Comparison of ENCODE assay signal across 8 mouse cellular contexts in the genomic region with DNA sequence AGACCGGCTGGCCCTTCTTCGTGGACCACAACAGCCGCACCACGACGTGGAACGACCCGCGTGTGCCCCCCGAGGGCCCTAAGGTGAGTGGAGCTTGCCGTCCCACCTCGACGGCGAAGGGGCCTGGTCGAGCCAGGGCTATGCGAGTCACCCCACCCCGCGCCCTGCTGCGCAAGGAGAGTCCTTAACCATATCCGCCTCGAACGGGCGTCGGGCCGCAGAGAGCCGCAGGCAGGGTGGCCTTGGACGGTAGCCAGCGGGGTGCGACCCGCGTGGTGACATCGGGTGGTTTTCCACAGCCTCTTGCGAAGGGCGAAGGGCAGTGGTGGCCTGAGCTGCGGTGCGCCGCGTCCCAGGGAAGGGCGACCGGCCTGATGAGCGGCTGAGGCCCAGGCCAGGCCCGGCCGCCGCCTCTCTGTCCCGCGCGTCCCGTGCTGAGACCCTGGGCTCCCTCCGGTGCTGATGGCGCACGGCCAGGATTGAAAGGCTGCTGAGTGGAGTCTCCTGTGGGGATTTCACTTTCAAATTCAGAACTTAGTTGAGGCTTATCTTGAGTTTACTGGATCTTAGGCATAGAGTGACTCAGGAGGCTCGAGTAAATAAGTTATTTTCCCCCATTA. TPM values are rescaled to one million over a fixed set of nuclear protein-coding genes. Genes with fewer than 3 reads are reported as not detected.
DNase-seq lines count a peak whose midpoint lies in the region; ATAC-seq and TF ChIP-seq lines count a peak whose summit lies in the region.

No protein-coding gene starts in this region.

- H3K4me1 ChIP-seq in intestine, postnatal 0 days (replicated peaks; ENCODE audit: control insufficient read depth, insufficient read depth, low read length), result no peaks in the 10 kb centered on the region
- H3K4me1 ChIP-seq in liver, embryonic 16.5 days (ENCODE audit: control insufficient read depth, low read depth, low read length), result peaks cover 26% of the 10 kb centered on the region

- H3K4me3 ChIP-seq in intestine, postnatal 0 days (ENCODE audit: low read depth, low read length), result peak overlapping the region; percentile 56
- peak overlapping the region; percentile 77 for H3K4me3 ChIP-seq in liver, embryonic 16.5 days (ENCODE audit: low read depth, low read length)

- no peaks in the 10 kb centered on the region for H3K27me3 ChIP-seq in intestine, postnatal 0 days (replicated peaks; ENCODE audit: control insufficient read depth, insufficient read depth, low read length)
- no peaks in the 10 kb centered on the region for H3K27me3 ChIP-seq in liver, embryonic 16.5 days (ENCODE audit: control insufficient read depth, insufficient read depth, low read depth, low read length)

- WGBS in intestine, postnatal 0 days, result 3% methylated on average over 51 of the region's 51 CpGs
- under 1% methylated on average over 51 of the region's 51 CpGs for WGBS in liver, embryonic 16.5 days (ENCODE audit: insufficient replicate concordance)

- peak overlapping the region; percentile 86 for H3K27ac ChIP-seq in intestine, postnatal 0 days (ENCODE audit: low read depth, low read length)
- peak overlapping the region; percentile 92 for H3K27ac ChIP-seq in liver, embryonic 16.5 days (ENCODE audit: low read length)

- ATAC-seq in activated CD4-positive, CD25-positive, alpha-beta regulatory T cell, adult 4 months, result peak; percentile 57
- peak; percentile 51 for ATAC-seq in intestine, postnatal 0 days
- peak; percentile 67 for ATAC-seq in liver, embryonic 16.5 days (ENCODE audit: low read depth)

- peak overlapping the region; percentile 79 for H3K4me2 ChIP-seq in intestine, postnatal 0 days (replicated peaks; ENCODE audit: low read depth)
- H3K4me2 ChIP-seq in liver, embryonic 16.5 days (ENCODE audit: low read depth, low read length), result peak overlapping the region; percentile 100

- peak overlapping the region; percentile 68 for H3K9ac ChIP-seq in intestine, postnatal 0 days (ENCODE audit: low read depth, low read length)
- H3K9ac ChIP-seq in liver, embryonic 16.5 days (ENCODE audit: low read depth, low read length), result peak overlapping the region; percentile 86

- DNase-seq in 3T3-L1 (ENCODE audit: low read depth, low spot score), result peak; percentile 55
- peak; percentile 63 for DNase-seq in embryo, embryonic 10.5 days (ENCODE audit: low spot score)
- peak; percentile 87 to 90 for DNase-seq in heart, adult 18-20 months
- DNase-seq in natural killer cell, adult 2 months (ENCODE audit: low spot score in 2 of 2), result peak; percentile 69 to 76
- peak; percentile 57 for DNase-seq in testis, postnatal 14 days (ENCODE audit: low spot score)

- no peaks in the 10 kb centered on the region for H3K36me3 ChIP-seq in intestine, postnatal 0 days (ENCODE audit: control insufficient read depth, insufficient read depth)
- no peaks in the 10 kb centered on the region for H3K36me3 ChIP-seq in liver, embryonic 16.5 days (ENCODE audit: control insufficient read depth, insufficient read depth)

- no peaks in the 10 kb centered on the region for H3K9me3 ChIP-seq in intestine, postnatal 0 days (ENCODE audit: control insufficient read depth)
- H3K9me3 ChIP-seq in liver, embryonic 16.5 days (replicated peaks; ENCODE audit: control insufficient read depth, low read length), result no peaks in the 10 kb centered on the region

- TF ChIP-seq CTCF in intestine, postnatal 0 days (IDR thresholded peaks at IDR 0.05; ENCODE audit: low read depth), result no peak

RNA-seq across cellular contexts. Expression of a gene that starts 0.7 kb away (rescaled TPM):
- polyA plus RNA-seq in activated CD4-positive, CD25-positive, alpha-beta regulatory T cell, adult 4 months (2017; shearing (Covaris generic)), result 10 to 100 TPM in 1 of 2 experiments, 1 to 10 TPM in 1; 5.8 to 13.0 TPM
- 100 to 1,000 TPM; 298 to 330 TPM for total RNA-seq in heart, adult 18-20 months (2021)
- polyA plus RNA-seq in intestine, postnatal 0 days (2015; fragmentation: Nextera tagmentation; extraction: Ambion mirVana), result 7.4 and 7.5 TPM in 2 replicates
- 2.6 and 3.5 TPM in 2 replicates for polyA plus RNA-seq in liver, embryonic 16.5 days (2015; fragmentation: Nextera tagmentation; extraction: Ambion mirVana)

Comparison
In these comparisons a context has a peak if more than half of its experiments do, and no peak if none do; other contexts are left out.
1. Peak in every context shown above with its lines: DNase-seq, ATAC-seq, H3K4me3 ChIP-seq and H3K27ac ChIP-seq.